ENCODE assay signal across 9 mouse cellular contexts in genomic region chr10:42591185-42591992, GRCm38 (mm10). TPM values are rescaled to one million over a fixed set of nuclear protein-coding genes. Genes with fewer than 3 reads are reported as not detected.
A peak's percentile ranks its signal among the peaks of the same experiment; 100 is the strongest.
DNase-seq lines count a peak whose midpoint lies in the region; ATAC-seq lines count a peak whose summit lies in the region.
"Had no signal": no experiment of that assay in that cellular context is flagged by ENCODE, and none has a peak within 500 bp of the region (broad histone marks: within the 10 kb centered on the region; RNA-seq: fewer than 3 reads in every experiment).

No protein-coding gene starts in this region.

- peaks cover 16% of the 10 kb centered on the region for H3K4me1 ChIP-seq in heart, embryonic 15.5 days (replicated peaks)
- peaks cover 13% of the 10 kb centered on the region for H3K4me1 ChIP-seq in hindbrain, embryonic 13.5 days (replicated peaks)
- peaks cover 11% of the 10 kb centered on the region; the same call in 1 of the 2 replicates for H3K4me1 ChIP-seq in midbrain, embryonic 14.5 days (ENCODE audit: control insufficient read depth, insufficient read depth, low read length)

- no peak overlapping the region for H3K9ac ChIP-seq in heart, embryonic 15.5 days
- no peak overlapping the region for H3K9ac ChIP-seq in hindbrain, embryonic 13.5 days
- no peak overlapping the region for H3K9ac ChIP-seq in midbrain, embryonic 14.5 days (replicated peaks; ENCODE audit: low read length)

- H3K36me3 ChIP-seq in heart, embryonic 15.5 days: no peaks in the 10 kb centered on the region
- no peaks in the 10 kb centered on the region for H3K36me3 ChIP-seq in hindbrain, embryonic 13.5 days
- H3K36me3 ChIP-seq in midbrain, embryonic 14.5 days (ENCODE audit: control insufficient read depth, insufficient read depth, low read length): no peaks in the 10 kb centered on the region

- intact Hi-C loops in heart, postnatal 36 days (cut with DNase I): no loop called here

- H3K27ac ChIP-seq in heart, embryonic 15.5 days: no peak overlapping the region
- H3K27ac ChIP-seq in hindbrain, embryonic 13.5 days: no peak overlapping the region
- H3K27ac ChIP-seq in midbrain, embryonic 14.5 days (replicated peaks; ENCODE audit: low read depth, low read length): no peak overlapping the region

- WGBS in heart, embryonic 15.5 days: under 1% methylated on average over 67 of the region's 67 CpGs
- under 1% methylated on average over 67 of the region's 67 CpGs for WGBS in hindbrain, embryonic 13.5 days
- WGBS in midbrain, embryonic 14.5 days: under 1% methylated on average over 67 of the region's 67 CpGs

- no peak for ATAC-seq in heart, embryonic 15.5 days (replicated peaks; ENCODE audit: insufficient number of reproducible peaks, insufficient read depth, low FRiP score, low read depth)
- ATAC-seq in hindbrain, embryonic 13.5 days (ENCODE audit: low FRiP score): no peak
- peak; percentile 54; the same call in 1 of the 2 replicates for ATAC-seq in midbrain, embryonic 14.5 days (ENCODE audit: low FRiP score, low TSS enrichment)
- no peak for ATAC-seq in granulocyte monocyte progenitor cell, adult 5-6 weeks (replicated peaks; ENCODE audit: poor library complexity, severe bottlenecking)

- no peaks in the 10 kb centered on the region for H3K9me3 ChIP-seq in heart, embryonic 15.5 days (replicated peaks)
- H3K9me3 ChIP-seq in hindbrain, embryonic 13.5 days: no peaks in the 10 kb centered on the region
- H3K9me3 ChIP-seq in midbrain, embryonic 14.5 days (ENCODE audit: control insufficient read depth, low read length): no peaks in the 10 kb centered on the region

- H3K4me2 ChIP-seq in heart, embryonic 15.5 days: peak overlapping the region; percentile 57
- peak overlapping the region; percentile 41 for H3K4me2 ChIP-seq in hindbrain, embryonic 13.5 days
- H3K4me2 ChIP-seq in midbrain, embryonic 14.5 days (ENCODE audit: low read length): peak overlapping the region; percentile 51

- H3K4me3 ChIP-seq in heart, embryonic 15.5 days: peak overlapping the region; percentile 44
- H3K4me3 ChIP-seq in hindbrain, embryonic 13.5 days: peak overlapping the region; percentile 21
- peak overlapping the region; percentile 26 for H3K4me3 ChIP-seq in midbrain, embryonic 14.5 days (replicated peaks; ENCODE audit: low read depth, low read length)

- peaks cover 96% of the 10 kb centered on the region for H3K27me3 ChIP-seq in heart, embryonic 15.5 days
- peaks cover 100% of the 10 kb centered on the region for H3K27me3 ChIP-seq in hindbrain, embryonic 13.5 days
- peaks cover 77% of the 10 kb centered on the region for H3K27me3 ChIP-seq in midbrain, embryonic 14.5 days (ENCODE audit: control insufficient read depth, insufficient read depth, low read length)

- no peak for DNase-seq in heart, postnatal 36 days
- DNase-seq in ZHBTc4 (ENCODE audit: low read depth, low spot score): peak; percentile 57
- peak; percentile 80 for DNase-seq in midbrain, embryonic 14.5 days
- DNase-seq in thymus, postnatal 14 days: no peak
- no peak for DNase-seq in right cerebral cortex, adult 18-20 months
- DNase-seq: left cerebral cortex, postnatal 4 days had no signal

RNA-seq across cellular contexts. Expression of gene Ostm1, which starts 7.8 kb away (rescaled TPM):
- polyA plus RNA-seq in heart, embryonic 15.5 days (2015; fragmentation: Nextera tagmentation; extraction: Ambion mirVana): 17.0 and 20.1 TPM in 2 replicates
- total RNA-seq in heart, postnatal 36 days (2021): 10 to 100 TPM; 16.4 to 18.2 TPM
- polyA plus RNA-seq in hindbrain, embryonic 13.5 days (2015; fragmentation: Nextera tagmentation; extraction: Ambion mirVana): 32.0 and 32.2 TPM in 2 replicates
- polyA plus RNA-seq in midbrain, embryonic 14.5 days (2014; fragmentation: Nextera tagmentation; extraction: Ambion mirVana): 38.9 and 43.1 TPM in 2 replicates
- 28.9 and 33.4 TPM in 2 replicates for total RNA-seq in granulocyte monocyte progenitor cell, adult 5-6 weeks (2014; fragmentation: Nextera tagmentation)
- 47.2 and 48.5 TPM in 2 replicates for total RNA-seq in granulocyte monocyte progenitor cell, adult 5-6 weeks (2017)

RNA-seq across cellular contexts. Expression of gene Nr2e1, which starts 8.0 kb away (rescaled TPM):
- polyA plus RNA-seq in heart, embryonic 15.5 days (2015; fragmentation: Nextera tagmentation; extraction: Ambion mirVana): not detected in 2 replicates
- not detected for total RNA-seq in heart, postnatal 36 days (2021)
- polyA plus RNA-seq in hindbrain, embryonic 13.5 days (2015; fragmentation: Nextera tagmentation; extraction: Ambion mirVana): 0.39 and 0.49 TPM in 2 replicates
- polyA plus RNA-seq in midbrain, embryonic 14.5 days (2014; fragmentation: Nextera tagmentation; extraction: Ambion mirVana): 3.4 and 5.5 TPM in 2 replicates
- total RNA-seq in granulocyte monocyte progenitor cell, adult 5-6 weeks (2014; fragmentation: Nextera tagmentation): not detected in 2 replicates
- not detected in 2 replicates for total RNA-seq in granulocyte monocyte progenitor cell, adult 5-6 weeks (2017)

Comparison
In these comparisons a context has a peak if more than half of its experiments do, and no peak if none do; other contexts are left out.
1. DNase-seq: peak in ZHBTc4 (single experiment) and midbrain, embryonic 14.5 days (single experiment); none in heart, postnatal 36 days (0 of 2), thymus, postnatal 14 days (single experiment) and right cerebral cortex, adult 18-20 months (single experiment).
2. Peak in every context shown above with its lines, with median percentiles within 50 percentile points of each other: H3K4me2 ChIP-seq and H3K4me3 ChIP-seq.